8 mouse cellular contexts compared by ENCODE assay signal in the genomic region with DNA sequence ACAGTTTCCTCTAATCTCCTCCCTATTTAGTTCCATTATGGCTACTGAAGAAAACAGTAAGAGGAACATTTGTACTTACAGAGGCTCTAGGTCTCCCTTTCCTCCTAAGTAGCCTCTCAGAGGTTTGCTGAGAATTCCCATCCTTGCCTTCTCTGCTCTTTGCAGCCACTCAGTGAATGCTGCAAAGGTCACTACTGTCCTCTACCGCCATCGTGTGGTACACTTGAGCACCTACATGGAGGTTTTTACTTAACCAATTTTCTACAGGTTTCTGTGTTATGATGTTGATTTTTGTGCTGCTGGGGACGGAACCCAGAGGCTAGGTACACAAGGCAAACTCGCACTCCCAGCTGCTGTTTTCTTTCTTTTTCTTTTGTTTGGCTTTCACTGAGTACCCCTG. TPM values are rescaled to one million over a fixed set of nuclear protein-coding genes. Genes with fewer than 3 reads are reported as not detected.
DNase-seq lines count a peak whose midpoint lies in the region; ATAC-seq and TF ChIP-seq lines count a peak whose summit lies in the region.

No protein-coding gene starts in this region.

- TF ChIP-seq POLR2A in cerebellum, adult 2 months (IDR thresholded peaks at IDR 0.05; ENCODE audit: borderline replicate concordance, insufficient read depth, low read length) = no peak

- H3K36me3 ChIP-seq in kidney, embryonic 15.5 days = no peaks in the 10 kb centered on the region
- H3K36me3 ChIP-seq in heart, embryonic 10.5 days = peaks cover 4% of the 10 kb centered on the region; the same call in 1 of the 2 replicates

- H3K4me1 ChIP-seq in kidney, embryonic 15.5 days = no peaks in the 10 kb centered on the region
- no peaks in the 10 kb centered on the region for H3K4me1 ChIP-seq in cerebellum, adult 2 months (ENCODE audit: control insufficient read depth, insufficient read depth, low read length)
- peaks cover 3% of the 10 kb centered on the region; the same call in 1 of the 2 replicates for H3K4me1 ChIP-seq in heart, embryonic 10.5 days

- peak; percentile 62 for DNase-seq in kidney, adult 9 months
- peak; percentile 78 for DNase-seq in MN1 (ENCODE audit: low spot score)
- peak; percentile 59 to 60 for DNase-seq in cerebellum, adult 2 months
- peak; percentile 81 for DNase-seq in heart, embryonic 10.5 days (ENCODE audit: low spot score)
- DNase-seq in left cerebral cortex, postnatal 10 days (ENCODE audit: extremely low spot score in 1 of 2, low spot score in 2 of 2) = peak; percentile 60
- DNase-seq in ovary, adult 18-20 months (ENCODE audit: low spot score) = peak; percentile 16
- DNase-seq in thymus, postnatal 0 days (ENCODE audit: low spot score) = peak; percentile 76

- intact Hi-C loops in left cerebral cortex, postnatal 10 days (cut with DNase I) = loop anchor here (2.0 to 5.0 kb wide), 2 partner anchors 103 to 226 kb away; no protein-coding TSS in a partner anchor

- peak; percentile 80 for TF ChIP-seq CTCF in cerebellum, adult 2 months (IDR thresholded peaks at IDR 0.05; ENCODE audit: borderline replicate concordance, insufficient read depth, low read depth, low read length)

- 9% methylated on average over 4 of the region's 4 CpGs for WGBS in kidney, embryonic 15.5 days
- 9% methylated on average over 4 of the region's 4 CpGs for WGBS in cerebellum, adult 2 months
- WGBS in heart, embryonic 10.5 days = 9% methylated on average over 4 of the region's 4 CpGs

- no peak for ATAC-seq in kidney, embryonic 15.5 days (replicated peaks; ENCODE audit: low FRiP score)

- H3K9ac ChIP-seq in kidney, embryonic 15.5 days = no peak overlapping the region

- no peaks in the 10 kb centered on the region for H3K27me3 ChIP-seq in kidney, embryonic 15.5 days
- H3K27me3 ChIP-seq in cerebellum, adult 2 months (ENCODE audit: control insufficient read depth, insufficient read depth, low read length) = no peaks in the 10 kb centered on the region
- H3K27me3 ChIP-seq in heart, embryonic 10.5 days (ENCODE audit: insufficient read depth, poor library complexity, severe bottlenecking) = no peaks in the 10 kb centered on the region

- H3K27ac ChIP-seq in kidney, embryonic 15.5 days = no peak overlapping the region
- H3K27ac ChIP-seq in cerebellum, adult 2 months (ENCODE audit: insufficient read depth, low read length) = no peak overlapping the region
- no peak overlapping the region for H3K27ac ChIP-seq in heart, embryonic 10.5 days

- no peak overlapping the region for H3K4me2 ChIP-seq in kidney, embryonic 15.5 days

- H3K4me3 ChIP-seq in kidney, embryonic 15.5 days (replicated peaks) = no peak overlapping the region
- no peak overlapping the region for H3K4me3 ChIP-seq in cerebellum, adult 2 months (replicated peaks; ENCODE audit: insufficient read depth, low read depth, low read length)
- no peak overlapping the region for H3K4me3 ChIP-seq in heart, embryonic 10.5 days

- H3K9me3 ChIP-seq in kidney, embryonic 15.5 days (replicated peaks) = no peaks in the 10 kb centered on the region
- H3K9me3 ChIP-seq in heart, embryonic 10.5 days = no peaks in the 10 kb centered on the region

RNA-seq across cellular contexts. Expression of a gene that starts 2.0 kb away (rescaled TPM):
- 5.1 and 11.1 TPM in 2 replicates for polyA plus RNA-seq in kidney, embryonic 15.5 days (2015; fragmentation: Nextera tagmentation; extraction: Ambion mirVana)
- polyA plus RNA-seq in cerebellum, adult 2 months (2012; rRNA removed) = 0.82 and 0.89 TPM in 2 replicates
- polyA plus RNA-seq in heart, embryonic 10.5 days (2016; fragmentation: Nextera tagmentation; extraction: Ambion mirVana) = 258 and 459 TPM in 2 replicates
- 1 to 10 TPM; 8.8 to 9.4 TPM for total RNA-seq in left cerebral cortex, postnatal 10 days (2021)
- 3.0 and 4.0 TPM in 2 replicates for polyA plus RNA-seq in thymus, postnatal 0 days (2015; fragmentation: Nextera tagmentation; extraction: Ambion mirVana)

RNA-seq across cellular contexts. Expression of a gene that starts 29.0 kb away (rescaled TPM):
- 19.1 and 21.1 TPM in 2 replicates for polyA plus RNA-seq in kidney, embryonic 15.5 days (2015; fragmentation: Nextera tagmentation; extraction: Ambion mirVana)
- polyA plus RNA-seq in cerebellum, adult 2 months (2012; rRNA removed) = 16.1 and 17.2 TPM in 2 replicates
- 16.6 and 17.5 TPM in 2 replicates for polyA plus RNA-seq in heart, embryonic 10.5 days (2016; fragmentation: Nextera tagmentation; extraction: Ambion mirVana)
- total RNA-seq in left cerebral cortex, postnatal 10 days (2021) = 10 to 100 TPM; 10.8 to 11.5 TPM
- polyA plus RNA-seq in thymus, postnatal 0 days (2015; fragmentation: Nextera tagmentation; extraction: Ambion mirVana) = 16.2 and 16.6 TPM in 2 replicates

RNA-seq across cellular contexts. Expression of a gene that starts 29.6 kb away (rescaled TPM):
- 8.3 and 8.7 TPM in 2 replicates for polyA plus RNA-seq in kidney, embryonic 15.5 days (2015; fragmentation: Nextera tagmentation; extraction: Ambion mirVana)
- 2.6 and 2.8 TPM in 2 replicates for polyA plus RNA-seq in cerebellum, adult 2 months (2012; rRNA removed)
- 7.1 and 7.2 TPM in 2 replicates for polyA plus RNA-seq in heart, embryonic 10.5 days (2016; fragmentation: Nextera tagmentation; extraction: Ambion mirVana)
- 1 to 10 TPM; 3.8 to 4.1 TPM for total RNA-seq in left cerebral cortex, postnatal 10 days (2021)
- polyA plus RNA-seq in thymus, postnatal 0 days (2015; fragmentation: Nextera tagmentation; extraction: Ambion mirVana) = 4.8 and 5.5 TPM in 2 replicates

RNA-seq across cellular contexts. Expression of a gene that starts 38.4 kb away (rescaled TPM):
- polyA plus RNA-seq in kidney, embryonic 15.5 days (2015; fragmentation: Nextera tagmentation; extraction: Ambion mirVana) = 77.2 and 107 TPM in 2 replicates
- polyA plus RNA-seq in cerebellum, adult 2 months (2012; rRNA removed) = 10.8 and 13.1 TPM in 2 replicates
- 144 and 202 TPM in 2 replicates for polyA plus RNA-seq in heart, embryonic 10.5 days (2016; fragmentation: Nextera tagmentation; extraction: Ambion mirVana)
- total RNA-seq in left cerebral cortex, postnatal 10 days (2021) = 10 to 100 TPM; 33.0 to 35.9 TPM
- 12.7 and 13.9 TPM in 2 replicates for polyA plus RNA-seq in thymus, postnatal 0 days (2015; fragmentation: Nextera tagmentation; extraction: Ambion mirVana)

RNA-seq across cellular contexts. Expression of a gene that starts 54.0 kb away (rescaled TPM):
- polyA plus RNA-seq in kidney, embryonic 15.5 days (2015; fragmentation: Nextera tagmentation; extraction: Ambion mirVana) = not detected in 2 replicates
- 0.92 and 1.2 TPM in 2 replicates for polyA plus RNA-seq in cerebellum, adult 2 months (2012; rRNA removed)
- polyA plus RNA-seq in heart, embryonic 10.5 days (2016; fragmentation: Nextera tagmentation; extraction: Ambion mirVana) = not detected in 2 replicates
- total RNA-seq in left cerebral cortex, postnatal 10 days (2021) = under 1 TPM; 0.14 to 0.17 TPM
- 1.7 and 1.9 TPM in 2 replicates for polyA plus RNA-seq in thymus, postnatal 0 days (2015; fragmentation: Nextera tagmentation; extraction: Ambion mirVana)

Comparison
In these comparisons a context has a peak if more than half of its experiments do, and no peak if none do; other contexts are left out.
1. DNase-seq: peak in every context shown above with its lines; median percentile 81 in heart, embryonic 10.5 days; 78 in MN1; 76 in thymus, postnatal 0 days; 62 in kidney, adult 9 months; 60 in left cerebral cortex, postnatal 10 days; 60 in cerebellum, adult 2 months; 16 in ovary, adult 18-20 months.
2. RNA of a gene that starts 2.0 kb away (polyA plus RNA-seq): 258 to 459 TPM in heart, embryonic 10.5 days; 5.1 to 11.1 TPM in kidney, embryonic 15.5 days, 3.0 to 4.0 TPM in thymus, postnatal 0 days and 0.82 to 0.89 TPM in cerebellum, adult 2 months; every median in the first group is over 10 times any median in the second.